Mouse (Mus musculus): ENCODE measurements around the gene Myo1c. TPM values are rescaled to one million over a fixed set of nuclear protein-coding genes. Genes with fewer than 3 reads are reported as not detected.

Gene Myo1c
- polyA plus RNA-seq, 1 experiment, result 28.7 TPM

DNA sequence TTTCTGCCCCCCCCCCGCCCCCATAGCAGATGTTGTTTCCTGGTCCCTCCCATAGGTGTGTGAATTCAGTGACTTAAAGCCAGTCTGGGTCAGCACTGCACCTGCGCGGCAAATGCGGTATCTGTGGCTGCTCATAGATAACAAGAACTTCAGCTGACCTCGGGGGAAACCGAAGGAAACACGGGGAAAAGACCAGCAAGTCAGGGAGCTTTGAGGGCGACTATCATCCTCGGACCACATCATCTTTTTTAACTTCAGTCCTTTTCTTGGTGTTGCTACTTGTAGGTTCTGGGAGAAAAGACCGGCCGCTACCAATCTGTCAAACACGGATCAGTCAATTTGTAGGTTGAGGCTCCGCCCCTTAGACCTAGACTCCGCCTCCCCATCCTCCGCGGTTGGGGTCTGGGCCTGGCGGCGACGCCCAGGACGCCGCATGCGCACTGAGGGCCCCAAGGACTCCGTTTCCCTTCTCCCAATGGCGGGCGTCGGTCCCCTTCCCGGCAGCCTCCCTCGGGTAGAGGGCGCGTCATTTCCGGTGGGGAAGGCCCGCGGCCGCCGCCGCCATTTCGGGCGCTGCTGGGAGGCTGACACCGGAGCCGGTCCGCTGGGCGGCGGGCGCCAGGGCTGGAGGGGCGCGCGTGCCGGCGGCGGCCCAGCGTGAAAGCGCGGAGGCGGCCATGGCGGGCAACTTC, 28.6 kb downstream of the Myo1c start, which contains the start of gene Crk:
Gene Crk, plus strand, starts transcription at position 513 of the 692 bp plus-strand sequence.
- H3K4me3 ChIP-seq (ENCODE audit: low read depth, low read length), result peak within 1 kb of the TSS; percentile 95
- no peaks in the 10 kb centered on the region for H3K27me3 ChIP-seq (ENCODE audit: control insufficient read depth, insufficient read depth, low read length)
- WGBS, result under 1% methylated on average over 51 of the region's 55 CpGs
- peaks cover 8% of the 10 kb centered on the region; the same call in 1 of the 2 replicates for H3K36me3 ChIP-seq (ENCODE audit: control insufficient read depth, insufficient read depth, low read length)
- peak within 1 kb of the TSS; percentile 90 for H3K27ac ChIP-seq (ENCODE audit: insufficient read depth, low read depth, low read length)
- H3K4me1 ChIP-seq (ENCODE audit: control insufficient read depth, insufficient read depth, insufficient read length, low read length), result peaks cover 3% of the 10 kb centered on the region; the same call in 1 of the 2 replicates
- peak; percentile 76 for TF ChIP-seq POLR2A (IDR thresholded peaks at IDR 0.05; ENCODE audit: low read depth, low read length)
- peak; percentile 13; the same call in 1 of the 2 replicates for TF ChIP-seq CTCF (IDR thresholded peaks at IDR 0.05; ENCODE audit: extremely low read depth, insufficient read length, insufficient replicate concordance, low read depth, low read length)

DNA sequence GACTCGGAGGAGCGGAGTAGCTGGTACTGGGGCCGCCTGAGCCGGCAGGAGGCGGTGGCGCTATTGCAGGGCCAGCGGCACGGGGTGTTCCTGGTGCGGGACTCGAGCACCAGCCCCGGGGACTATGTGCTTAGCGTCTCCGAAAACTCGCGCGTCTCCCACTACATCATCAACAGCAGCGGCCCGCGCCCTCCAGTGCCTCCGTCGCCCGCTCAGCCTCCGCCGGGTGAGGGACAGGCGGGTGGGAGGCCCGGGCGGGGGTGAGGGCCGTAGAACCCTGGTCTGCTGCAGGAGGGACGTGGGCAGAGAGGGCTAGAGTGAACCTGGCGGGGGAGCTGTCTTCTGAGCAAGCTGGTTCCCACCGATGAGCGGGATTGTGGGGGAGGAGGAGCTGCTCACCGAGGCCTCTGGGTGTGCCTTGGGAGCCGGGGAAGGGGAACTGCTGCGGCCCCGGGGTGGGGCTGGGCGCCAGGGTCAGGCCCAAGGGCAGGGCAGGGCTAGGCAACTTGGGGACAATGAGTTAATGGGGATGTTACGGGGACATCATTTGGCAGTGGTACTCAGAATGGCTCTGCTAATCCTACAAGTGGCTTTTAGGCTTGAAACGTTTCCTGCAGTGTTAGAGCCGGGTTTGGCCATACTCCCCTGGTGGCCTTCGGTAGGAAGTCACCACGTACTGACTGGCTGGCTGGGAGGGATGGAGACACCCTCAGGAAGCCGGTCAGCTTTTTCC, 29.3 kb downstream of the Myo1c start:
- TF ChIP-seq POLR2A (IDR thresholded peaks at IDR 0.05; ENCODE audit: low read depth, low read length) (no peak), CTCF (IDR thresholded peaks at IDR 0.05; ENCODE audit: extremely low read depth, insufficient read length, insufficient replicate concordance, low read depth, low read length) (peak; percentile 52; the same call in 1 of the 2 replicates)
- H3K4me3 ChIP-seq (ENCODE audit: low read depth, low read length), result peak overlapping the region; percentile 95
- under 1% methylated on average over 43 of the region's 43 CpGs for WGBS
- no peaks in the 10 kb centered on the region for H3K27me3 ChIP-seq (ENCODE audit: control insufficient read depth, insufficient read depth, low read length)
- H3K27ac ChIP-seq (ENCODE audit: insufficient read depth, low read depth, low read length), result peak overlapping the region; percentile 90
- H3K4me1 ChIP-seq (ENCODE audit: control insufficient read depth, insufficient read depth, insufficient read length, low read length), result peaks cover 3% of the 10 kb centered on the region; the same call in 1 of the 2 replicates
- H3K36me3 ChIP-seq (ENCODE audit: control insufficient read depth, insufficient read depth, low read length), result peaks cover 8% of the 10 kb centered on the region; the same call in 1 of the 2 replicates

DNA sequence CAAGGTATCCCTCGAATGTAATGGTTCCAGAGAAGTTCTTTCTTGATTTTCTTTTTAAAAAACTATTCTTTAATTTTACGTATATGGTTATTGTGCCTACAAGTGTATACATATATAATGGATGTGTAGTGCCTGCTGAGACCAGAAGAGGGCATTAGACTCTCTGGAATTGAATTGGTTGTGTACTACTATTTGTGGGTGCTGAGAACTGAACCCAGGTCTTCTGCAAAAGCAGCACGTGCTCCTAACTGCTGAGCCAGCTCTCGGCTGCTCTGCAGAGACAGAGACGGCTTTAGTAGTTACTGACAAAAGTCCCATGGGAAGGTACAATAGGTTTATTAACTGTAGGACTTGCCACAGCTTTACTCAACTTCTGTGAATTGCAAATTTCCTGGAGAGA, 34.2 kb downstream of the Myo1c start:
- TF ChIP-seq CTCF (IDR thresholded peaks at IDR 0.05; ENCODE audit: extremely low read depth, insufficient read length, insufficient replicate concordance, low read depth, low read length) (no peak; the same call in 1 of the 2 replicates), POLR2A (IDR thresholded peaks at IDR 0.05; ENCODE audit: low read depth, low read length) (no peak)
- no peaks in the 10 kb centered on the region for H3K27me3 ChIP-seq (ENCODE audit: control insufficient read depth, insufficient read depth, low read length)
- WGBS, result 96% methylated on average over 5 of the region's 5 CpGs
- H3K4me3 ChIP-seq (ENCODE audit: low read depth, low read length), result no peak overlapping the region
- H3K36me3 ChIP-seq (ENCODE audit: control insufficient read depth, insufficient read depth, low read length), result peaks cover 16% of the 10 kb centered on the region
- H3K27ac ChIP-seq (ENCODE audit: insufficient read depth, low read depth, low read length), result no peak overlapping the region
- no peaks in the 10 kb centered on the region for H3K4me1 ChIP-seq (ENCODE audit: control insufficient read depth, insufficient read depth, insufficient read length, low read length)

DNA sequence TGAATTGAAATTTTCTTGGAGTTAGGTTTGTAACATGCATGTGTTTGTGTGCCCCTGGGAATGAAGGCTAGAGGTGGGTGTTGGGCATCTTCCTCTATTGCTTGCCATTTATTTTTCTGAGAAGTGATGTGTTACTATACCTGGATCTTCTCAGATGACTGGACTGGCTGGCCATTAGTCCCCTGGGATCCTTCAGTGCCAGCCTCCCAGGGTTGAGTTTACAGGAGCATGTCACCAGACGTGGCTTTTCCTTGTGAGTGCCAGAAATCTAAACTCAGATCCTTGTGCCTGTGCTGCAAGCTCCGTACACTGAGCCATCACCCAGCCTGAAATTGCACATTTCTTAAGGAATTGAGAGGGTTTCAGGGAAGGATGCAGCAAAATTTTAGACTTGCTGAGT, 34.7 kb downstream of the Myo1c start:
- peaks cover 16% of the 10 kb centered on the region for H3K36me3 ChIP-seq (ENCODE audit: control insufficient read depth, insufficient read depth, low read length)
- no peak overlapping the region for H3K27ac ChIP-seq (ENCODE audit: insufficient read depth, low read depth, low read length)
- WGBS, result 74% methylated on average over 2 of the region's 2 CpGs
- no peaks in the 10 kb centered on the region for H3K27me3 ChIP-seq (ENCODE audit: control insufficient read depth, insufficient read depth, low read length)
- no peak for TF ChIP-seq POLR2A (IDR thresholded peaks at IDR 0.05; ENCODE audit: low read depth, low read length)
- no peak for TF ChIP-seq CTCF (IDR thresholded peaks at IDR 0.05; ENCODE audit: extremely low read depth, insufficient read length, insufficient replicate concordance, low read depth, low read length)
- no peaks in the 10 kb centered on the region for H3K4me1 ChIP-seq (ENCODE audit: control insufficient read depth, insufficient read depth, insufficient read length, low read length)
- no peak overlapping the region for H3K4me3 ChIP-seq (ENCODE audit: low read depth, low read length)

DNA sequence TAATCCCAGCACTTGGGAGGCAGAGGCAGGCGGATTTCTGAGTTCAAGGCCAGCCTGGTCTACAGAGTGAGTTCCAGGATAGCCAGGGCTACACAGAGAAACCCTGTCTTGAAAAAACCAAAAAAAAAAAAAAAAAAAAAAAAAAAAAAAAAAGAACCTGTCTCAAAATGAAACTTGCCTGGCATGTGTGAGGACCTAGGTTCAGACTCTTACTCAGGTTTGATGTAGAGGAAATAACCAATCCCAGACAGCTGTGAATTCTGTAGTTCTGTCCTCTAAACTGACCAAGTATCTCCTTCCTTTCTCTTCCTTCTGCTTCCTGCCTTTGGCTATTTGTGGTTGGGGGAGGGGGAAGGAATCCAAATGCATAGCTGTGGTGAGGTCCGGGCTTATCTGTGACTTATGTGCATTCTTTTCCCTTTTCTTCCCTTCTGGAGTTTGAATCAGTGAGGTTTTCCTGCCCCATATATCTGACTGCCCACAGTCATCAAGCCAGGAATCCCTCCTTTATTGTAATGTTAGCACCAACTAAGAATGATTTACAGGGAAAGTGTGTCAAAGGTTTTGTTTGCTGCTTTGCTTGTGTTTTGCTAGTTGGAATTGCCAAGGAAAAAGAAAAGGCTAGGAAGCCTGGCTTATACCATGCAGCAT, 37.2 kb downstream of the Myo1c start:
- TF ChIP-seq CTCF (IDR thresholded peaks at IDR 0.05; ENCODE audit: extremely low read depth, insufficient read length, insufficient replicate concordance, low read depth, low read length), result no peak
- TF ChIP-seq POLR2A (IDR thresholded peaks at IDR 0.05; ENCODE audit: low read depth, low read length), result no peak
- Histone ChIP-seq H3K4me1 (ENCODE audit: control insufficient read depth, insufficient read depth, insufficient read length, low read length) (no peaks in the 10 kb centered on the region), H3K27me3 (ENCODE audit: control insufficient read depth, insufficient read depth, low read length) (no peaks in the 10 kb centered on the region), H3K36me3 (ENCODE audit: control insufficient read depth, insufficient read depth, low read length) (peaks cover 22% of the 10 kb centered on the region), H3K27ac (ENCODE audit: insufficient read depth, low read depth, low read length) (no peak overlapping the region), H3K4me3 (ENCODE audit: low read depth, low read length) (no peak overlapping the region)
- 53% methylated on average over 2 of the region's 2 CpGs for WGBS

DNA sequence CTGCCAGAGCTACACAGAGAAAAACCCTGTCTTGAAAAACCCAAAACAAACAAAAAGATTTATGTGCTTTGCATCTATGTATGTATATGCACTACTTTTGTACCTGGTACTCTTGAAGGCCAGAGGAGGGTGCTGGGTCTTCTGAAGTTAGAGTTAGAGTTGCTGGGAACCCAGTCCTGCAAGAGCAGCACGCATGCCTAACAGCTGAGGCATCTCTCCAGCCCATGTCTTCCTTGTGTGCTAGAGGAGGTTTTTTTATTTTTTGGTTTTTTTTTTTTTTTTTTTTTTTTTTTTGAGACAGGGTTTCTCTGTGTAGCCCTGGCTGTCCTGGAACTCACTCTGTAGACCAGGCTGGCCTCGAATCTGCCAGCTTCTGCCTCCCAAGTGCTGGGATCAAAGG, 37.8 kb downstream of the Myo1c start:
- no peak overlapping the region for H3K4me3 ChIP-seq (ENCODE audit: low read depth, low read length)
- H3K27ac ChIP-seq (ENCODE audit: insufficient read depth, low read depth, low read length), result no peak overlapping the region
- no peak for TF ChIP-seq POLR2A (IDR thresholded peaks at IDR 0.05; ENCODE audit: low read depth, low read length)
- TF ChIP-seq CTCF (IDR thresholded peaks at IDR 0.05; ENCODE audit: extremely low read depth, insufficient read length, insufficient replicate concordance, low read depth, low read length), result no peak
- peaks cover 23% of the 10 kb centered on the region for H3K36me3 ChIP-seq (ENCODE audit: control insufficient read depth, insufficient read depth, low read length)
- H3K27me3 ChIP-seq (ENCODE audit: control insufficient read depth, insufficient read depth, low read length), result no peaks in the 10 kb centered on the region
- H3K4me1 ChIP-seq (ENCODE audit: control insufficient read depth, insufficient read depth, insufficient read length, low read length), result no peaks in the 10 kb centered on the region
- 76% methylated on average over 2 of the region's 2 CpGs for WGBS

Measured in small intestine, adult 2 months (tissue).